Mouse (Mus musculus) limb, embryonic 12.5 days (tissue): ENCODE results near the gene Cfap300. TPM values are rescaled to one million over a fixed set of nuclear protein-coding genes. Genes with fewer than 3 reads are reported as not detected.

Experiments used
- ATAC-seq: fragments of 200-750 bp; cut with Nextera tagmentation; 2 replicates; pipeline ENCODE4 v1.8.0; 2017; ENCODE audit warnings: low read depth, moderate TSS enrichment; ENCODE audit not compliant: insufficient number of reproducible peaks, insufficient read depth, low FRiP score, low TSS enrichment
- H3K27ac ChIP-seq: fragments of 300-500 bp; sonication (generic); 2 replicates; pipeline ENCODE4 v1.5.1; 2016; ENCODE audit warnings: mild to moderate bottlenecking, moderate library complexity
- H3K27me3 ChIP-seq: fragments of 300-500 bp; sonication (generic); 2 replicates; pipeline ENCODE4 v1.6.1; 2016; ENCODE audit warnings: mild to moderate bottlenecking, moderate library complexity
- H3K36me3 ChIP-seq: fragments of 300-500 bp; sonication (generic); 2 replicates; pipeline ENCODE4 v1.6.1; 2016; ENCODE audit warnings: mild to moderate bottlenecking, moderate library complexity
- H3K4me1 ChIP-seq: fragments of 300-500 bp; sonication (generic); replicated peaks from 2 replicates; pipeline ENCODE4 v1.6.1; 2016
- H3K4me2 ChIP-seq: fragments of 300-500 bp; sonication (generic); 2 replicates; pipeline ENCODE4 v1.6.1; 2016; ENCODE audit warnings: mild to moderate bottlenecking, moderate library complexity
- H3K4me3 ChIP-seq: fragments of 300-500 bp; sonication (generic); replicated peaks from 2 replicates; pipeline ENCODE4 v1.5.1; 2016; ENCODE audit warnings: mild to moderate bottlenecking
- H3K9ac ChIP-seq: fragments of 300-500 bp; sonication (generic); replicated peaks from 2 replicates; pipeline ENCODE4 v1.6.1; 2016; ENCODE audit warnings: mild to moderate bottlenecking, moderate library complexity
- H3K9me3 ChIP-seq: fragments of 300-500 bp; sonication (generic); 2 replicates; pipeline ENCODE4 v1.6.1; 2016; ENCODE audit warnings: mild to moderate bottlenecking, moderate library complexity
- WGBS: fragments of 180-500 bp; shearing (Covaris S2); methylation state at CpG from one replicate; pipeline ENCODE4 v1.1.7; 2016; 5-methylcytosine and 5-hydroxymethylcytosine counted together
- polyA plus RNA-seq: library from polyadenylated mRNA; unstranded; fragments of >200 nt; fragmentation: Nextera tagmentation; extraction: Ambion mirVana; gene quantifications from 2 replicates; pipeline ENCODE4 v1.2.1, GENCODE M21; 2016

The Cfap300 gene
- polyA plus RNA-seq = 14.0 and 15.3 TPM in 2 replicates

DNA sequence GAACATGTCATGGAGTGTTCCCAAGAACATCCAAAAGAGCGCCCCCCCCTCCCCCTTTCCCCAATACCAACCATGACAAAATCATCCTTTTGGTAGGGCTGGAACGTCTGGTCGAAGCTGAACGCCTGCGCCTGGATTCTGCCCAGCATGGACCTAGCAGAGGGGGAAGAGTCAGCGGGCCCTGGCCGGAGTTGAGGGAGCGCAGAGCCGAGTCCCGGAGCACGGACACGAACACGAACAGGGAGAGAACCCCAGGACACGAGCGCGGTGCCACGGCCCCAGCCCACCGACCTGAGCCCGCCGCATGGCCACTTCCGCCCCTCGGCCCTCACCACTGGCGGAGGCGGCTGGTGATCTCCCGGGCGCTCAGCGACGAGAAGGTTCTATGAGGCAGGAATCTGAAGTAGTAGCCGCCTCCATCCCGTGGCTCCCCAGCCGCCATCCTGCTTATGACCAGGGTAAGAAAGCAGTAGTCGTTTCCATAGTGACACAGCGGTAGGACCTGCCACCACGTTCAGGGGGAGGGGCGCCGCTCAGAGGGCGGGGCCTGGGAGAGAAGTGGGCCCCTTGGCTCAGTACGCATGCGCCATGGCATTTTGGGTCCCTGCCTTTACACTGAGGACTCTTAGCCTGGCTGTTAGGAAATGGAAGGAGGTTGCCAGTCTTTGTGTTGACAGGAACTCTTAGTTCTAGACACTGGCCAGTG, at the start of gene Cfap300:
Gene Cfap300, minus strand, starts transcription at position 486 of the 706 bp plus-strand sequence.
- WGBS = under 1% methylated on average over 39 of the region's 39 CpGs
- Histone ChIP-seq H3K9ac (peak within 1 kb of the TSS; percentile 71), H3K4me1 (peaks cover 11% of the 10 kb centered on the region), H3K27ac (peak within 1 kb of the TSS; percentile 84), H3K4me2 (peak within 1 kb of the TSS; percentile 63), H3K4me3 (peak within 1 kb of the TSS; percentile 69), H3K9me3 (no peaks in the 10 kb centered on the region), H3K36me3 (no peaks in the 10 kb centered on the region), H3K27me3 (no peaks in the 10 kb centered on the region)
- ATAC-seq = peak; percentile 97

GRCm38 (mm10) chr9:8078882-8079281, 36.3 kb upstream of the Cfap300 start:
- no peak overlapping the region for H3K4me3 ChIP-seq
- H3K4me1 ChIP-seq = no peaks in the 10 kb centered on the region
- no peaks in the 10 kb centered on the region for H3K9me3 ChIP-seq
- H3K27ac ChIP-seq = no peak overlapping the region
- H3K27me3 ChIP-seq = no peaks in the 10 kb centered on the region
- 92% methylated on average over 5 of the region's 5 CpGs for WGBS
- H3K9ac ChIP-seq = no peak overlapping the region
- no peak for ATAC-seq
- H3K4me2 ChIP-seq = no peak overlapping the region
- H3K36me3 ChIP-seq = no peaks in the 10 kb centered on the region

GRCm38 (mm10) chr9:8074345-8074744, 31.7 kb upstream of the Cfap300 start:
- H3K4me3 ChIP-seq = no peak overlapping the region
- H3K27ac ChIP-seq = no peak overlapping the region
- H3K9ac ChIP-seq = no peak overlapping the region
- no peaks in the 10 kb centered on the region for H3K9me3 ChIP-seq
- H3K27me3 ChIP-seq = no peaks in the 10 kb centered on the region
- H3K36me3 ChIP-seq = no peaks in the 10 kb centered on the region
- ATAC-seq = no peak
- no peaks in the 10 kb centered on the region for H3K4me1 ChIP-seq
- H3K4me2 ChIP-seq = no peak overlapping the region

DNA sequence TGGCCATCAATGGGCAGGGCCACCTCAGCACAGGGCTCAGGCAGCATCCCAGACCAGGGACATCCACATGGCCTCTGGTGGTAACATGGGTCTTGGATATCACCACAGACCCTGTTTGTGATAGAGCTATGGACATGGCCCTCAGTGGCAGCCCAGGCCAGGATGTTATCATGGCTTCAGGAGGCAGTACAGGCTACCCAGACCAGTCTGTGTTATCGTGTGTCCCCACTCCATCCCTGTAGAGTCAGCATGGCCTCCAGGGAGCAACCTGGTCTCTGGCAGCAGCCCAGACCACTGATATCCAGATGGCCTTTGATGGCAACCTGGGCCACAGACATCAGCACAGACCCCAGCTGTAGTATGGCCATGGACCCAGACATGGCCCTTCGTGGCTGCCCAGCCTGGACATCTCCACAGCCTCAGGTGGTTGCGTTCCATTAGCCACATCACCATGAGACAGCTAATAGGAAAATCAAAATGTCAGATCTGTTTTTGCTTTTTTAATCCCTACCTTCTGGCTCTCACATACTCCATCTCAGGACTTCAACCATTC, 30.7 kb upstream of the Cfap300 start:
- peak; percentile 31; the same call in 1 of the 2 replicates for ATAC-seq
- H3K9ac ChIP-seq = no peak overlapping the region
- H3K4me3 ChIP-seq = no peak overlapping the region
- H3K27ac ChIP-seq = no peak overlapping the region
- 92% methylated on average over 3 of the region's 3 CpGs for WGBS
- no peaks in the 10 kb centered on the region for H3K9me3 ChIP-seq
- H3K4me2 ChIP-seq = no peak overlapping the region
- H3K36me3 ChIP-seq = no peaks in the 10 kb centered on the region
- H3K4me1 ChIP-seq = no peaks in the 10 kb centered on the region
- H3K27me3 ChIP-seq = no peaks in the 10 kb centered on the region

GRCm38 (mm10) chr9:8059636-8060035, 17.0 kb upstream of the Cfap300 start:
- Histone ChIP-seq H3K4me3 (no peak overlapping the region), H3K4me1 (no peaks in the 10 kb centered on the region), H3K27me3 (no peaks in the 10 kb centered on the region), H3K27ac (no peak overlapping the region), H3K9ac (no peak overlapping the region), H3K36me3 (no peaks in the 10 kb centered on the region), H3K9me3 (no peaks in the 10 kb centered on the region), H3K4me2 (no peak overlapping the region)
- ATAC-seq = no peak
- 82% methylated on average over 3 of the region's 3 CpGs for WGBS

DNA sequence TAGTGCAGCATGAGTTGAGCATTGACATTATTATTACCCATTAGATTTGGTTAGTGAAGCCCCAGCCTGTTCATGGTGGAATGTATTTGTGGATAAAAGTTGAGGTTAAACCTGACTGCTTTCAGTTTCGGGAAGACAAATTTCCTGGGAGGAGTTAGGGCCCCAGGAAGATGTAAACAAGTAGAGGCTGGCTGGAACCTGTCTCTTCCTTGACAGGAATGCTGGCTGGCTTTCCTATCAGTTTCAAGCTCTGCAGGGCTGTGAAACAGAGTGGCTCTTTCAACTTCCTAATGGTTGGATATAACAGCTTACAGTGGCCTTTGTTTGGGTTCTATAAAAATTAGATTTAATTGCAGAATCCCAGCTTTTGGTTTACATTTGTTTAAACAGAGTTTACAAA, 12.2 kb upstream of the Cfap300 start:
- Histone ChIP-seq H3K9ac (no peak overlapping the region), H3K27me3 (no peaks in the 10 kb centered on the region), H3K4me2 (no peak overlapping the region), H3K4me3 (no peak overlapping the region), H3K36me3 (no peaks in the 10 kb centered on the region), H3K4me1 (no peaks in the 10 kb centered on the region), H3K9me3 (no peaks in the 10 kb centered on the region), H3K27ac (no peak overlapping the region)
- ATAC-seq = no peak
- WGBS = 14% methylated on average over 1 of the region's 1 CpGs

- no peaks in the 10 kb centered on the region for H3K9me3 ChIP-seq
- peaks cover 11% of the 10 kb centered on the region for H3K4me1 ChIP-seq
- H3K9ac ChIP-seq = no peak overlapping the region
- H3K4me3 ChIP-seq = peak overlapping the region; percentile 69; the same call in 1 of the 2 replicates
- 12% methylated on average over 5 of the region's 5 CpGs for WGBS
- H3K27ac ChIP-seq = peak overlapping the region; percentile 84
- H3K4me2 ChIP-seq = peak overlapping the region; percentile 63
- no peaks in the 10 kb centered on the region for H3K27me3 ChIP-seq
- no peaks in the 10 kb centered on the region for H3K36me3 ChIP-seq
- peak; percentile 60 for ATAC-seq
Measured at GRCm38 (mm10) chr9:8043044-8043387, 393 bp upstream of the Cfap300 start.

GRCm38 (mm10) chr9:8035546-8035945, 7.1 kb downstream of the Cfap300 start:
- H3K4me2 ChIP-seq = no peak overlapping the region
- no peak for ATAC-seq

GRCm38 (mm10) chr9:8035091-8035490, 7.5 kb downstream of the Cfap300 start:
- H3K4me3 ChIP-seq = no peak overlapping the region
- no peaks in the 10 kb centered on the region for H3K27me3 ChIP-seq

More at GRCm38 (mm10) chr9:8035546-8035945, 7.1 kb downstream of the Cfap300 start:
- Histone ChIP-seq H3K36me3 (no peaks in the 10 kb centered on the region), H3K27ac (no peak overlapping the region), H3K4me1 (peaks cover 6% of the 10 kb centered on the region), H3K27me3 (no peaks in the 10 kb centered on the region), H3K9me3 (no peaks in the 10 kb centered on the region), H3K4me3 (no peak overlapping the region; the same call in 1 of the 2 replicates), H3K9ac (no peak overlapping the region)
- 17% methylated on average over 7 of the region's 7 CpGs for WGBS

DNA sequence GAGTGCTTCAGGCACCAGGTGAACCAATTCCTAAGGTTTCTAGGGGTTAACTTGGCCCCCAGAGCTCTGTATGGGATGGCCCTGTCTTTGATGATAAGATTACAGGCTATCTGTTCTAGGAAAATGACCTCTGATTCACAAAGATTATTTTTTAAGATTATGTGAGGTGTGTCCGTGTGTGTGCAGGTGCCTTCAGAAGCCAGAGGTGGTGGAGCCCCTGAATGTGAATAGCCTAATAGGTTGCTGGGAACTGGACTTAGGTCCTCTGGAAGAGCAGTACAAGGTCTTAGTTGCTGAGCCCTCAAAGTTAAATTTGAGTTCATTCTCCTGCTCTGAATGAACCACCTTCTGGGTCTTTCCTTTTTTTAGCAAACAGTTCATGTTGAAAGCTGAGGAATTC, 8.5 kb downstream of the Cfap300 start:
- Histone ChIP-seq H3K9ac (no peak overlapping the region), H3K27me3 (no peaks in the 10 kb centered on the region), H3K4me3 (no peak overlapping the region), H3K36me3 (no peaks in the 10 kb centered on the region), H3K4me1 (peaks cover 6% of the 10 kb centered on the region), H3K4me2 (no peak overlapping the region), H3K27ac (no peak overlapping the region), H3K9me3 (no peaks in the 10 kb centered on the region)
- WGBS = 73% methylated on average over 1 of the region's 1 CpGs
- no peak for ATAC-seq

More at GRCm38 (mm10) chr9:8035091-8035490, 7.5 kb downstream of the Cfap300 start:
- WGBS = 42% methylated on average over 4 of the region's 4 CpGs
- Histone ChIP-seq H3K9me3 (no peaks in the 10 kb centered on the region), H3K27ac (no peak overlapping the region), H3K36me3 (no peaks in the 10 kb centered on the region), H3K4me1 (peaks cover 6% of the 10 kb centered on the region), H3K9ac (no peak overlapping the region), H3K4me2 (no peak overlapping the region)
- no peak for ATAC-seq

DNA sequence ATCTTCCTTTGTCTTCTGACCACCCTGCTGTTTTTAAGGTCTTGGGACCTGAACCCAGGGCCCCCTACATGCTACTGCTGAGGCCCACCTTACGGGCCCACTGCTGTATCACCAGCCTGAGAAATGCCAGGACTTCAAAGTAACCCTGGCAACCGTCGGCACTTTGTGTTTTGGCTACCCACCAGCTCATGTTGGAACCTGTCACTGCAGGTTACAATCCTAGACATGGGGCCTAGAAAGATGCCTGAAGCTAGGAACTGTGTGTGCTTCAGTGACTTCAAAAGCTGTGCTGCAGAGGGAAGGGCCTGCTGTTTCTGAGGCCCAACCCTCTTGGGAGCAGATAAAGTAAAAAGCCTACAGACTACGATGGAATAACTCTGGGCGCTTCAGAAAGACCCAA, 9.8 kb downstream of the Cfap300 start:
- Histone ChIP-seq H3K27me3 (no peaks in the 10 kb centered on the region), H3K4me2 (no peak overlapping the region), H3K9me3 (no peaks in the 10 kb centered on the region), H3K36me3 (no peaks in the 10 kb centered on the region), H3K4me3 (no peak overlapping the region), H3K9ac (no peak overlapping the region), H3K4me1 (peaks cover 6% of the 10 kb centered on the region), H3K27ac (no peak overlapping the region)
- 78% methylated on average over 5 of the region's 5 CpGs for WGBS
- ATAC-seq = no peak

GRCm38 (mm10) chr9:8018609-8019008, 24.0 kb downstream of the Cfap300 start:
- no peak for ATAC-seq
- no peaks in the 10 kb centered on the region for H3K4me1 ChIP-seq
- H3K9ac ChIP-seq = no peak overlapping the region
- no peak overlapping the region for H3K4me3 ChIP-seq
- H3K27ac ChIP-seq = no peak overlapping the region
- WGBS = 83% methylated on average over 5 of the region's 5 CpGs
- H3K9me3 ChIP-seq = no peaks in the 10 kb centered on the region
- no peaks in the 10 kb centered on the region for H3K36me3 ChIP-seq
- no peaks in the 10 kb centered on the region for H3K27me3 ChIP-seq
- H3K4me2 ChIP-seq = no peak overlapping the region
